Mouse (Mus musculus) cortical plate, adult 2 months (tissue): Measurements from ENCODE around the gene Wdr62.

Experiments used
- CTCF ChIP-seq: fragments of 200-500 bp; IDR thresholded peaks from 2 replicates; pipeline ENCODE4 v1.5.1; 2011; ENCODE audit warnings: mild to moderate bottlenecking, control low read depth, low read length; ENCODE audit not compliant: insufficient read depth; ENCODE audit errors: extremely low read depth
- POLR2A ChIP-seq: fragments of 200-500 bp; IDR thresholded peaks from 2 replicates; pipeline ENCODE4 v1.6.1; 2011; ENCODE audit warnings: mild to moderate bottlenecking, low read length, control low read depth; ENCODE audit not compliant: insufficient read depth; ENCODE audit errors: extremely low read depth

DNA sequence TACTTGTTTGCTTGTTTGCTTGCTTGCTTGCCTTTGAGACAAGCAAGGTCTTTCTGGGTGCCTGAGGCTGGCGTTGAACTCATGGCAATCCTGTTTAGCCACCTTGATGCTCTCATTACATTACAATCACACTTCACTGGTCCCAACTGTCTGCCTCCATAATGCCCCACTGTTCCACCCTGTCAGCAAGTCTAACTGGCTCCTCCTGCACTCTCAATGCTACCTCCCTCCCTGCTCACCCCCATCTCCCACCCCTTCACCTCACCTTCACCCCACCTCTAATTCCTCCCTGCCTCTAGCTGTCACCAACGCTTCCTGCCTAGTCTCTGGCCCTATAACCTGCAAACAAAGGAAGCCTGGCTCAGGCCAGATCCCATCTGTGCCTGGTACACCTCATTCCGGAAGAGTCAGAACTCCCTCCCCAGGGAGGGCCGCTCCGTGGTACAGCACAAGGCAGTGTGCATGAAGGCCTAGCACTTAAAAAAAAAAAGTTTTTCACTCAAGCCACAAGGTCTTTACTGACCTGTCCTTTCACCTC, 82.6 kb downstream of the Wdr62 start:
- TF ChIP-seq CTCF (no peak), POLR2A (no peak)
